Mouse (Mus musculus): Measurements from ENCODE around the gene Grap. TPM values are rescaled to one million over a fixed set of nuclear protein-coding genes. Genes with fewer than 3 reads are reported as not detected.

Gene Grap
- polyA plus RNA-seq, 1 experiment from 2014 or later: 9.9 TPM

DNA sequence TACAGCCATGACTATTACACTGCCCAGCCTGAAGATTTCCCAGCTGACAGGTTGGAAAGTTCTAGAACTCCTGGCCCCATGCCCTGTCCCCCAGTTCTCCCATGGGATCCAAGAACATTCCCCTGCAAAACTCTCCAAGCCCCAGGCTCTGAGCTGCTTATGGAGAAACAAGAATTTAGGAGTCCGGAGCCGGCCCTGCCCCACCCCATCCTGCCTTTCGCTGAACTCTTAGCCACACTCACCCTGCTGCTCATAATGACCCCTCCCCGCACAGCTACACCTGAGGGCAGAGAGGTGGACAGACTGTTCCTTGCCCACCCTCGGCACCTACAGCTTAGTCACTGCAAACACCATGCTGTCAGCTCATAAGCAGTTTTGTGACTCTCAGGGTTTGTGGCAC, 14.7 kb downstream of the Grap start:
- 73% methylated on average over 5 of the region's 5 CpGs for WGBS
- H3K27me3 ChIP-seq (replicated peaks; ENCODE audit: control insufficient read depth, insufficient read depth, low read length): no peaks in the 10 kb centered on the region
- ATAC-seq (replicated peaks; ENCODE audit: low FRiP score): no peak

DNA sequence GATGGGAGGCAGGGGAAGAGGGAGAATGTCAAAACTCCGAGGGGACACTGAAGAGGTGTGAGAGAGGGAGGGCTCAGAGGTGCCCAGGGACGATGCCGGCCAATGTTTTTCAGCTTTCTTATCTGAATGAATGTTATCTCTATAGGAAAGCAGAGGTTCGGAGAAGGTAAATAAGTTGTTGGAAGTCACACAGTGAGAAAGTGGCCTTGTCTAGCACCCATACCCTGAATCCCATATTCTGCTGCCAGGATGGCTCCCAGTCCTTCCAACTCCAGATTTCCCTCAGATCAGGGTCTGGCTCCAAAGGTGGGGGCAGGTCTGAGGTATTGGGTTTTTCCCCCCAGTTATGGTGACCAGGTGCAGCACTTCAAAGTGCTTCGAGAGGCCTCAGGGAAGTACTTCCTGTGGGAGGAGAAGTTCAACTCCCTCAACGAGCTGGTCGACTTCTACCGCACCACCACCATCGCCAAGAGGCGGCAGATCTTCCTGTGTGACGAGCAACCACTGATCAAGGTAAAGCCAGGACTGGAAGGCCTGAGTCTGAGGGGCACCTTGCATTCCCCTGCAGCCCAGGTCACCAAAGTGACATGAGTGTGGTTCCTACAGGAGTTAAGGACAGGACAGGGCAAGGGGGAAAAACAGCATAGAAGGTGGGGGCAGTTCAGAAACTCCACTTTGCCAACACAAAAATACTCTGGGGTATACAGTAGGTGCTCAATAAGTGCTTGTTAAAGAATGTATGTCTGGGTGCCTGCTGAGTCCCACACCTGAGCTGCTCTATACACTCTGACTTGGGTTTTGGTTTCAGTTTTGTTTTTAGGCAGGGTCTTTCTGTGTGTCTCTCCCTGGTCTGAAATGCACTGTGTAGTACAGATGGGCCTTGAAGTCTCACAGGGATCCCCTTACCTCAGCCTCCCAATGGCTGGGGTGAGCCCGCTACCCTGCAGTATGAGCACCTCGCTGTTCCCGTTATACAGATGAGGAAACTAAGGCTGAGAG, 16.7 kb downstream of the Grap start:
- Histone ChIP-seq H3K9me3 (ENCODE audit: control insufficient read depth, low read length) (no peaks in the 10 kb centered on the region), H3K36me3 (ENCODE audit: control insufficient read depth, insufficient read depth, low read length) (no peaks in the 10 kb centered on the region), H3K4me1 (replicated peaks; ENCODE audit: control insufficient read depth, insufficient read depth, low read length) (no peaks in the 10 kb centered on the region), H3K27ac (ENCODE audit: low read depth, low read length) (no peak overlapping the region), H3K27me3 (replicated peaks; ENCODE audit: control insufficient read depth, insufficient read depth, low read length) (no peaks in the 10 kb centered on the region), H3K4me2 (no peak overlapping the region), H3K4me3 (ENCODE audit: low read depth, low read length) (no peak overlapping the region), H3K9ac (ENCODE audit: low read depth, low read length) (no peak overlapping the region)
- DNase-seq (ENCODE audit: low spot score) (no peak), ATAC-seq (replicated peaks; ENCODE audit: low FRiP score) (no peak)
- WGBS: 58% methylated on average over 14 of the region's 14 CpGs

More for the DNA sequence above, 14.7 kb downstream of the Grap start:
- Histone ChIP-seq H3K27ac (ENCODE audit: low read depth, low read length) (no peak overlapping the region), H3K9me3 (ENCODE audit: control insufficient read depth, low read length) (no peaks in the 10 kb centered on the region), H3K36me3 (ENCODE audit: control insufficient read depth, insufficient read depth, low read length) (no peaks in the 10 kb centered on the region), H3K9ac (ENCODE audit: low read depth, low read length) (no peak overlapping the region), H3K4me3 (ENCODE audit: low read depth, low read length) (no peak overlapping the region), H3K4me1 (replicated peaks; ENCODE audit: control insufficient read depth, insufficient read depth, low read length) (no peaks in the 10 kb centered on the region), H3K4me2 (no peak overlapping the region)
- DNase-seq (ENCODE audit: low spot score): no peak

DNA sequence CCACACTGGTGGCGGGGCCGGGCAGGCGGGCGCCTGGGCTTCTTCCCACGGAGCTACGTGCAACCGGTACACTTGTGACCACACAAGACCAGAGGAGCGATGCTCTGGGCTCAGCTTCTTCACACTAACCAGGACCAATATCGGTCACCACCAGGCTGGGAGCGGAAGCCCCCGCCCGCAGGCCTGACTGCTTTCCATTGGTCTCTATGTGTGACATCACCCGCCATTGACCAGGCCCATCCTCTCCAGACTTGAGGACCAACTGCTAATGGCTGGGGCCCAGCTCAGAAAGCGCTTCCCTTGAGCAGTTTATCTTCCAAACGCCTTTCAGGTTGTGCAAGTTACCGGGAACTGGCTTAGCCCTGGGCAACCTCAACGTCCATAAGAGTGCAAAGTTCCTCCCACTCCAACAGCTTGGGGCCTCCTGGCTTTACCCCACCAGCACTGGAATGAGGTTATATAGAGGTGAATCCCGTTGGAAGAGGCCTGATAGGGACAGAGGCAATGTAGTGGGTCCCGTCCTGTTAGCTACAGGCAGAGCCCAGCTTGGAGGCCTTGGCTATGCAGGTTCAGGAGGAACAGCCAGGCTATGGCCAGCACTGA, 18.8 kb downstream of the Grap start:
- H3K4me1 ChIP-seq (replicated peaks; ENCODE audit: control insufficient read depth, insufficient read depth, low read length): no peaks in the 10 kb centered on the region
- no peaks in the 10 kb centered on the region for H3K9me3 ChIP-seq (ENCODE audit: control insufficient read depth, low read length)
- H3K4me2 ChIP-seq: no peak overlapping the region
- no peak overlapping the region for H3K4me3 ChIP-seq (ENCODE audit: low read depth, low read length)
- ATAC-seq (replicated peaks; ENCODE audit: low FRiP score) (no peak), DNase-seq (ENCODE audit: low spot score) (no peak)
- WGBS: 57% methylated on average over 19 of the region's 19 CpGs
- no peaks in the 10 kb centered on the region for H3K36me3 ChIP-seq (ENCODE audit: control insufficient read depth, insufficient read depth, low read length)
- H3K27me3 ChIP-seq (replicated peaks; ENCODE audit: control insufficient read depth, insufficient read depth, low read length): 0 out of 2 replicates have a peak, but pooled peaks cover 6% of the 10 kb centered on the region
- no peak overlapping the region for H3K27ac ChIP-seq (ENCODE audit: low read depth, low read length)
- no peak overlapping the region for H3K9ac ChIP-seq (ENCODE audit: low read depth, low read length)

DNA sequence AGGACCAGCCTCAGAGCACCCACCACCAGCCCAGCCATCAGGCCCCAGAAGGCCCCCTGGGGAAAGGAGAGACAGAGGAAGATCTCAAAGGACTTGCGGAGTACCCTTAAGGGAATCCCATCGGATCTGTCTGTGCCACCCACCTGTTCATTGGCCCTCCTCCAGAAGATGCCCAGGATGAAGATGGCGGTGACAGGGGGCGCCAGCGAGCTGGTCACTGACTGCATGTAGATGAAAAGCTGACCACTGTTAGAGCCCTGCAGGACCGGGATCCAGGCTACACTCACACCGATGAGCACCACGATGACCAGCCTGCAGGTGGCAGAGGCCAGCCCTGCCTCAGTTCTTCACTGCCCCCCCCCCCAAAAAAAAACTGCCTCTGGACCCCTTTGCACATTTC, 20.6 kb downstream of the Grap start:
- DNase-seq (ENCODE audit: low spot score): no peak
- H3K4me1 ChIP-seq (replicated peaks; ENCODE audit: control insufficient read depth, insufficient read depth, low read length): no peaks in the 10 kb centered on the region

DNA sequence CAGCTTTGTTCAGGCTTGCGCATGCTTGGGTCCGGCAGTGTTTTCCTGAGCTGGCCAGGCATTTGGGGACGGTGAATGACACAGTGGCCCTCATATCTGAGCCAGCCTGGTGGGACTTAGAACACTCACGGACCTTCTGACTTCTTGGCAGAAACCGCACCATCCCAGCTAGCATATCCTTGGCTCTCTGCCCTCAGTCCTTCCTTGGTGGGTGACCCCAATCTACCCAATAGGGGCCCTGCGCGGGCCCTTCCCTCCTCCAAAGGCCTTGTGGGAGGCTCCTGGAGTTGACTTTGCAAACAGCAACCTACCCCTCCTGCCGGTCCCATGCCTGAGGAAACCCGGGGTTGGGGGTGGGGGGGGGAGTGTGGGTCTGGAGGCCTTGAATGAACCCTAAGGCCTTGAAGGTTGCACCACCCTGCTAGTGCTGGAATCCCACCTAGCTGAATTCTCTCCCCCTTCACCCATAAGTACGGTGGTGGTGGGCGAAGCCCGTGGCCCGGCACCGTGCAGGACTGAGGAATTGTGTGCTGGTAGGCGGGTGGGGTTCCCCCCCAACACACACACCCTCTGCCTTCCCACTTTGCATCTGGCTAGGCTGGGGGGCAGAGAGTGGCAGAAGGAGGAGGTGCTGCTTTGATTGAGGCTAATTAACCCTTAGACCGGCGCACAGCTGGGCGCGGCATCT, 21.2 kb downstream of the Grap start:
- ATAC-seq (replicated peaks; ENCODE audit: low FRiP score): no peak

More for the DNA sequence above, 20.6 kb downstream of the Grap start:
- no peak overlapping the region for H3K9ac ChIP-seq (ENCODE audit: low read depth, low read length)
- no peak overlapping the region for H3K4me3 ChIP-seq (ENCODE audit: low read depth, low read length)
- H3K9me3 ChIP-seq (ENCODE audit: control insufficient read depth, low read length): no peaks in the 10 kb centered on the region
- 47% methylated on average over 8 of the region's 8 CpGs for WGBS
- H3K4me2 ChIP-seq: no peak overlapping the region
- 0 out of 2 replicates have a peak, but pooled peaks cover 8% of the 10 kb centered on the region for H3K27me3 ChIP-seq (replicated peaks; ENCODE audit: control insufficient read depth, insufficient read depth, low read length)
- no peak overlapping the region for H3K27ac ChIP-seq (ENCODE audit: low read depth, low read length)
- H3K36me3 ChIP-seq (ENCODE audit: control insufficient read depth, insufficient read depth, low read length): no peaks in the 10 kb centered on the region
- no peak for ATAC-seq (replicated peaks; ENCODE audit: low FRiP score)

DNA sequence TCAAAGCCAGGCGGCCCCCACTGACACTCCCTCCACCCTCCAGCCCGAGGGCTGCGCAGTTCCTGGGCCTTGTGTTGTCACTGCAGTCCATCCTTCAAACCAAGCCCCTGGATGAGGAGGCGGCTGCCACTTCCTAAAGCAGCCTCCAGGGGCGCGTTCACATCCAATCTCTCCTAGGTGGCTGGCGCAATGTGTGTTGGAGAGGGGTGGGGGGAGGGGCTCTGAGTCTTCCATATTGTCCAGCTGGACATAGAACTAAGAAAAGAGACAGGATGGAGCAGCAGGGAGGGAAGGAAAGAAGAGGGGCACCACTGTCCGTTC, 21.7 kb downstream of the Grap start:
- no peaks in the 10 kb centered on the region for H3K36me3 ChIP-seq (ENCODE audit: control insufficient read depth, insufficient read depth, low read length)
- peaks cover 8% of the 10 kb centered on the region; the same call in 1 of the 2 replicates for H3K27me3 ChIP-seq (replicated peaks; ENCODE audit: control insufficient read depth, insufficient read depth, low read length)
- 7% methylated on average over 8 of the region's 8 CpGs for WGBS
- H3K4me3 ChIP-seq (ENCODE audit: low read depth, low read length): no peak overlapping the region
- ATAC-seq (replicated peaks; ENCODE audit: low FRiP score) (peak; percentile 58; the same call in 1 of the 2 replicates), DNase-seq (ENCODE audit: low spot score) (no peak)
- H3K4me2 ChIP-seq: no peak overlapping the region
- H3K9ac ChIP-seq (ENCODE audit: low read depth, low read length): no peak overlapping the region
- no peaks in the 10 kb centered on the region for H3K9me3 ChIP-seq (ENCODE audit: control insufficient read depth, low read length)
- H3K4me1 ChIP-seq (replicated peaks; ENCODE audit: control insufficient read depth, insufficient read depth, low read length): no peaks in the 10 kb centered on the region
- no peak overlapping the region for H3K27ac ChIP-seq (ENCODE audit: low read depth, low read length)

More for the DNA sequence above, 21.2 kb downstream of the Grap start:
- Histone ChIP-seq H3K36me3 (ENCODE audit: control insufficient read depth, insufficient read depth, low read length) (no peaks in the 10 kb centered on the region), H3K4me3 (ENCODE audit: low read depth, low read length) (no peak overlapping the region), H3K4me1 (replicated peaks; ENCODE audit: control insufficient read depth, insufficient read depth, low read length) (no peaks in the 10 kb centered on the region), H3K27ac (ENCODE audit: low read depth, low read length) (no peak overlapping the region), H3K9ac (ENCODE audit: low read depth, low read length) (no peak overlapping the region), H3K4me2 (no peak overlapping the region), H3K9me3 (ENCODE audit: control insufficient read depth, low read length) (no peaks in the 10 kb centered on the region), H3K27me3 (replicated peaks; ENCODE audit: control insufficient read depth, insufficient read depth, low read length) (peaks cover 8% of the 10 kb centered on the region; the same call in 1 of the 2 replicates)
- no peak for DNase-seq (ENCODE audit: low spot score)
- WGBS: 40% methylated on average over 19 of the region's 19 CpGs

DNA sequence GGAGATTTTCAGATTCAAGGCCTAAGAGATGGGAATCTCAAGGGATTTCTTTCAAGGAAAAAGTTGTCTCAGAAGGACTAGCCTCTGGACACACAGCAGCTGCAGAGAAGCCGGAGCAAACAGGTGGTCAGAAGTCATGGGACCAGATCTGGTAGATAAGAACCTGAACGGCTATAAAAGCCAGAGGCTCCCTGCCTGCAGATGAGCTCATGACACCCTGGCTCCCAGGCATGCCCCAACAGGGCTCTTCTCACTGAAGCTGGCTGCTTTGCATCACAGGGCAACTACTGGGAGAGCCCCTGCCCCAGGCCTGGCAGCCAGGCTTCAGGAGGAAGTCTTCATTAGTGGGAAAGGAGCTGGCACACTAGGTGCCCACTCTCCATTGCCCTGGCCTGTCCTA, 22.3 kb downstream of the Grap start:
- Histone ChIP-seq H3K9ac (ENCODE audit: low read depth, low read length) (no peak overlapping the region), H3K27ac (ENCODE audit: low read depth, low read length) (no peak overlapping the region), H3K27me3 (replicated peaks; ENCODE audit: control insufficient read depth, insufficient read depth, low read length) (peaks cover 8% of the 10 kb centered on the region; the same call in 1 of the 2 replicates), H3K9me3 (ENCODE audit: control insufficient read depth, low read length) (no peaks in the 10 kb centered on the region), H3K36me3 (ENCODE audit: control insufficient read depth, insufficient read depth, low read length) (no peaks in the 10 kb centered on the region), H3K4me2 (no peak overlapping the region), H3K4me1 (replicated peaks; ENCODE audit: control insufficient read depth, insufficient read depth, low read length) (no peaks in the 10 kb centered on the region), H3K4me3 (ENCODE audit: low read depth, low read length) (no peak overlapping the region)
- DNase-seq (ENCODE audit: low spot score) (no peak), ATAC-seq (replicated peaks; ENCODE audit: low FRiP score) (no peak)
- 44% methylated on average over 2 of the region's 2 CpGs for WGBS

DNA sequence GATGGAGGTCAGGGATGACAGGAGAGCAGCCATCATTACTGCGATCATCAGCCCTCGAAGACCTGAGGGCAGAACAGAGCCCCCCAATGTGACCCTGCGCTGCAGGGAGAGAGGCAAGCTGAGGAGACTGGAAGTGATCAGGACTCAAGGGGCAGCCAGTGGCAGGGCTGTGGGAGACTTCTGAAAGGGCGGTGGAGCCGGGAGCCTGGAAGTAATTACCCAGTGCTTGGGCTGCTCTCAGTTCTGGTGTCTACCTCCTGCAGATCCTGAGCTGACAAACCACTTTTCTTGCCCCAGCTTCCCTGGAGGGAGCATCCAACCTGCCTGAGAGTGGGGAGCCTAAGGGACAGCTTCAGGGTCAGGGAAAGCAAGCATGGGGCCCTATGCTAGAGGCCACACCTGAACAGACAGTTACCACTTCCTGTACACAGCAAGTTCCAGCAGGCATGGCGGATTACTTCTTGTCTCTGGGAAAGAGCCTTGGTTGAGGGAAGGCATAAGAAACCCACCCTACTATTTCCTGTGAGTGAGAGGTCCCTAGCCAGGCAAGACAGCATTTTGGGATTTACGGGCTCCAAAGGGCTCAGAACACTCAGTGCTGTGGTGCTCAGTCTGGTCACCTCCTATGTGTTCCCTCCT, 23.3 kb downstream of the Grap start:
- peaks cover 8% of the 10 kb centered on the region; the same call in 1 of the 2 replicates for H3K27me3 ChIP-seq (replicated peaks; ENCODE audit: control insufficient read depth, insufficient read depth, low read length)

More for the DNA sequence above, 23.3 kb downstream of the Grap start:
- Histone ChIP-seq H3K27ac (ENCODE audit: low read depth, low read length) (no peak overlapping the region), H3K4me2 (no peak overlapping the region), H3K36me3 (ENCODE audit: control insufficient read depth, insufficient read depth, low read length) (no peaks in the 10 kb centered on the region), H3K9me3 (ENCODE audit: control insufficient read depth, low read length) (no peaks in the 10 kb centered on the region), H3K4me3 (ENCODE audit: low read depth, low read length) (no peak overlapping the region), H3K9ac (ENCODE audit: low read depth, low read length) (no peak overlapping the region), H3K4me1 (replicated peaks; ENCODE audit: control insufficient read depth, insufficient read depth, low read length) (no peaks in the 10 kb centered on the region)
- DNase-seq (ENCODE audit: low spot score) (no peak), ATAC-seq (replicated peaks; ENCODE audit: low FRiP score) (no peak)
- 70% methylated on average over 7 of the region's 7 CpGs for WGBS

Measured in liver, embryonic 11.5 days (tissue).